Mouse (Mus musculus): Measurements from ENCODE around the gene Ttc28.

DNA sequence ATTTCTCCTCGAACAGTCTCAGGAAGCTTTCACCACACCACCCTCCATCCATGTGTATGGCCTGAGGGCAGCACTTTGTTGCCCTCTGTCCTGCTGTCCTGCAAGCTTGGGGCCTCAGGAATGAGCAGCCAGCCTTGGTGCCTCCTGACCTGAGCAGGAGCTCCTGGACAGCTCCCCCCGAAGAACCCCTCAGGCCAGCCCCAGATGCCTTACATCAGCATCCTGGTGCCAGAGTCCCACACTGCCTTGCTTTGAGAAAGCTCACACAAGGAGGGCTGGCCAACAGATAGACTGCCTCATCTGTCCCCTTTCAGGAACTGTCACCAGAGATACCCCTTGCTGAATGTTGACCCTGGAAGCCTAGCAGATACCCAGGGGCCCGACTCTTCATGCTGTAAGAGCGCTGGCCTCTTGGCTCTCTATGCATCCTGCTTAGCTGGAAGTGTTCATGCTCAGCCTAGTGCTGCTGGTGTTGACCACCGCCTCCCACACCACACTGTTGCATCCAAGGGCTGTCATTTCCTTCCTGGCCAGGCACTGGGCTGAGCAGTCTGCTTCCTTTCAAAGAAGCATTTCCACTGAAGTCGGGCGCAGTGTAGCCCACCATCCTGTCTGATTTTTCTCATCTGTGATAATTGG, 259.4 kb downstream of the Ttc28 start:
- TF ChIP-seq CTCF (IDR thresholded peaks at IDR 0.05; ENCODE audit: insufficient read depth, low read length) (no peak), POLR2A (IDR thresholded peaks at IDR 0.05; ENCODE audit: borderline replicate concordance, extremely low read depth, low read depth, low read length) (peak; percentile 46; the same call in 1 of the 2 replicates)
